Mouse (Mus musculus): ENCODE data around the gene Cdk12.

DNA sequence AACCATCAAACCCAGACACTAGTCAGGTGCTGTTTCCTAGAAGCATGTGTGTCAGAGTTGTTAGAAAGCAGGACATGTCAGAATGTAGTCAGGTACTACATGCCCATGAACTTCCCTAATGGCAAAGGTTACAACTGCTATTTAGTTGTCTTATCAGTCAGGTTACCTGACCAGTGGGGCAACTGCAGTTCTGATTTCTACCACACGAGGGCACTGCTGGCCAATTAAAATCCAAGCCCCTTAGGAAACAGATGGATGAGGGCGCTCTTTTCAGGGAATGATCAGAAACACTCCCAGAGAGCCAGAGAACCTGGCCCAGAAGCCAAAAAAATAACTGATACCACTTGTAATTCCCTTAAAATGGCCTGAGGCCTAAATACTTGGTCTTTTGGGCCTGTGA is 62.2 kb downstream of the Cdk12 start:
- TF ChIP-seq CTCF (IDR thresholded peaks at IDR 0.05; ENCODE audit: extremely low read depth, insufficient read depth, low read length) (peak; percentile 95), POLR2A (IDR thresholded peaks at IDR 0.05; ENCODE audit: extremely low read depth, insufficient read depth, low read length) (no peak)

Data from cortical plate, adult 2 months (tissue).